Mouse (Mus musculus) limb, embryonic 11.5 days (tissue): ENCODE data around the gene Palm2. TPM values are rescaled to one million over a fixed set of nuclear protein-coding genes. Genes with fewer than 3 reads are reported as not detected.

Source experiments
- ATAC-seq: fragments of 200-750 bp; cut with Nextera tagmentation; 2 replicates; pipeline ENCODE4 v1.8.0; 2017; ENCODE audit warnings: low read depth; ENCODE audit not compliant: insufficient number of reproducible peaks, low FRiP score, low TSS enrichment
- DNase-seq: peaks from one replicate; pipeline ENCODE4 v3.0.0-alpha.2; 2015; ENCODE audit warnings: low spot score
- H3K27ac ChIP-seq: fragments of 300-500 bp; sonication (generic); replicated peaks from 2 replicates; pipeline ENCODE4 v1.5.1; 2014; ENCODE audit warnings: low read depth, mild to moderate bottlenecking, low read length
- H3K27me3 ChIP-seq: fragments of 300-500 bp; sonication (generic); 2 replicates; pipeline ENCODE4 v1.6.1; 2014; ENCODE audit warnings: mild to moderate bottlenecking, low read length, mixed read lengths; ENCODE audit not compliant: control insufficient read depth, insufficient read depth
- H3K36me3 ChIP-seq: fragments of 300-500 bp; sonication (generic); 2 replicates; pipeline ENCODE4 v1.6.1; 2014; ENCODE audit warnings: mild to moderate bottlenecking, low read length, moderate library complexity, mixed read lengths; ENCODE audit not compliant: control insufficient read depth, insufficient read depth
- H3K4me1 ChIP-seq: fragments of 300-500 bp; sonication (generic); 2 replicates; pipeline ENCODE4 v1.6.1; 2014; ENCODE audit warnings: low read length, mixed read lengths; ENCODE audit not compliant: control insufficient read depth, insufficient read depth
- H3K4me2 ChIP-seq: fragments of 300-500 bp; sonication (generic); 2 replicates; pipeline ENCODE4 v1.6.1; 2014; ENCODE audit warnings: low read depth, mild to moderate bottlenecking, moderate library complexity; ENCODE audit not compliant: severe bottlenecking
- H3K4me3 ChIP-seq: fragments of 300-500 bp; sonication (generic); 2 replicates; pipeline ENCODE4 v1.5.1; 2014; ENCODE audit warnings: low read depth, low read length
- H3K9ac ChIP-seq: fragments of 300-500 bp; sonication (generic); 2 replicates; pipeline ENCODE4 v1.6.1; 2014; ENCODE audit warnings: mild to moderate bottlenecking, low read length
- H3K9me3 ChIP-seq: fragments of 300-500 bp; sonication (generic); 2 replicates; pipeline ENCODE4 v1.6.1; 2016; ENCODE audit warnings: low read length; ENCODE audit not compliant: control insufficient read depth
- WGBS: fragments of 180-500 bp; shearing (Covaris S2); extraction: QIAGEN DNeasy Blood & Tissue Kit; methylation state at CpG from one replicate; pipeline ENCODE4 v1.1.7; 2014; 5-methylcytosine and 5-hydroxymethylcytosine counted together
- polyA plus RNA-seq: library from polyadenylated mRNA; unstranded; fragments of >200 nt; fragmentation: Nextera tagmentation; extraction: Ambion mirVana; gene quantifications from 2 replicates; pipeline ENCODE4 v1.2.1, GENCODE M21; 2014

Palm2 gene
- polyA plus RNA-seq, 1 experiment from 2014 or later, result 4.1 TPM

GRCm38 (mm10) chr4:57618743-57619142 is 184.7 kb downstream of the Palm2 start:
- WGBS, result 56% methylated on average over 6 of the region's 6 CpGs
- Histone ChIP-seq H3K4me1 (peaks cover 6% of the 10 kb centered on the region; the same call in 1 of the 2 replicates), H3K36me3 (no peaks in the 10 kb centered on the region; the same call in 1 of the 2 replicates), H3K4me2 (no peak overlapping the region), H3K27me3 (no peaks in the 10 kb centered on the region), H3K4me3 (no peak overlapping the region), H3K9me3 (no peaks in the 10 kb centered on the region), H3K27ac (no peak overlapping the region), H3K9ac (no peak overlapping the region)
- DNase-seq (no peak), ATAC-seq (no peak)

GRCm38 (mm10) chr4:57622816-57623215 is 188.8 kb downstream of the Palm2 start:
- no peak overlapping the region for H3K27ac ChIP-seq
- H3K4me1 ChIP-seq, result peaks cover 4% of the 10 kb centered on the region
- no peaks in the 10 kb centered on the region; the same call in 1 of the 2 replicates for H3K36me3 ChIP-seq
- 89% methylated on average over 7 of the region's 7 CpGs for WGBS
- no peak overlapping the region for H3K4me2 ChIP-seq
- no peak overlapping the region for H3K4me3 ChIP-seq
- H3K9ac ChIP-seq, result no peak overlapping the region
- ATAC-seq (no peak), DNase-seq (no peak)
- no peaks in the 10 kb centered on the region for H3K27me3 ChIP-seq
- H3K9me3 ChIP-seq, result no peaks in the 10 kb centered on the region

GRCm38 (mm10) chr4:57624819-57625218 is 190.8 kb downstream of the Palm2 start:
- Histone ChIP-seq H3K9me3 (no peaks in the 10 kb centered on the region), H3K36me3 (no peaks in the 10 kb centered on the region; the same call in 1 of the 2 replicates), H3K27me3 (no peaks in the 10 kb centered on the region), H3K4me2 (no peak overlapping the region), H3K27ac (no peak overlapping the region), H3K4me1 (no peaks in the 10 kb centered on the region; the same call in 1 of the 2 replicates), H3K4me3 (no peak overlapping the region), H3K9ac (no peak overlapping the region)
- WGBS, result 71% methylated on average over 2 of the region's 2 CpGs
- no peak for DNase-seq
- no peak for ATAC-seq

GRCm38 (mm10) chr4:57625306-57625705 is 191.3 kb downstream of the Palm2 start:
- 85% methylated on average over 1 of the region's 1 CpGs for WGBS
- Histone ChIP-seq H3K27ac (no peak overlapping the region), H3K4me3 (no peak overlapping the region), H3K36me3 (no peaks in the 10 kb centered on the region), H3K27me3 (no peaks in the 10 kb centered on the region), H3K4me2 (no peak overlapping the region), H3K4me1 (no peaks in the 10 kb centered on the region; the same call in 1 of the 2 replicates), H3K9me3 (no peaks in the 10 kb centered on the region), H3K9ac (no peak overlapping the region)
- ATAC-seq (no peak), DNase-seq (no peak)

GRCm38 (mm10) chr4:57625756-57626155 is 191.7 kb downstream of the Palm2 start:
- Histone ChIP-seq H3K4me3 (no peak overlapping the region), H3K9me3 (no peaks in the 10 kb centered on the region), H3K4me2 (no peak overlapping the region), H3K27me3 (no peaks in the 10 kb centered on the region), H3K4me1 (no peaks in the 10 kb centered on the region; the same call in 1 of the 2 replicates), H3K27ac (no peak overlapping the region), H3K9ac (no peak overlapping the region), H3K36me3 (no peaks in the 10 kb centered on the region)
- WGBS, result 77% methylated on average over 1 of the region's 1 CpGs
- DNase-seq, result no peak
- ATAC-seq, result no peak

- Histone ChIP-seq H3K36me3 (no peaks in the 10 kb centered on the region), H3K9me3 (no peaks in the 10 kb centered on the region), H3K4me3 (no peak overlapping the region), H3K9ac (no peak overlapping the region), H3K4me1 (no peaks in the 10 kb centered on the region; the same call in 1 of the 2 replicates), H3K27me3 (no peaks in the 10 kb centered on the region), H3K4me2 (no peak overlapping the region), H3K27ac (no peak overlapping the region)
- no peak for DNase-seq
- no peak for ATAC-seq
- WGBS, result 89% methylated on average over 5 of the region's 5 CpGs
Observed at GRCm38 (mm10) chr4:57626921-57627320, 192.9 kb downstream of the Palm2 start.

GRCm38 (mm10) chr4:57632386-57632785 is 198.3 kb downstream of the Palm2 start:
- Histone ChIP-seq H3K4me2 (no peak overlapping the region), H3K4me3 (no peak overlapping the region), H3K36me3 (no peaks in the 10 kb centered on the region), H3K4me1 (no peaks in the 10 kb centered on the region), H3K27me3 (no peaks in the 10 kb centered on the region), H3K27ac (no peak overlapping the region), H3K9ac (no peak overlapping the region), H3K9me3 (no peaks in the 10 kb centered on the region)
- WGBS, result 86% methylated on average over 5 of the region's 5 CpGs
- ATAC-seq, result no peak
- DNase-seq, result no peak

GRCm38 (mm10) chr4:57633052-57633451 is 199.0 kb downstream of the Palm2 start:
- ATAC-seq, result no peak
- peaks cover 1% of the 10 kb centered on the region; the same call in 1 of the 2 replicates for H3K4me1 ChIP-seq
- WGBS, result 96% methylated on average over 7 of the region's 7 CpGs

GRCm38 (mm10) chr4:57634956-57635355 is 200.9 kb downstream of the Palm2 start:
- no peaks in the 10 kb centered on the region for H3K27me3 ChIP-seq
- ATAC-seq, result no peak
- H3K9ac ChIP-seq, result no peak overlapping the region
- H3K4me1 ChIP-seq, result peaks cover 8% of the 10 kb centered on the region; the same call in 1 of the 2 replicates
- H3K4me3 ChIP-seq, result no peak overlapping the region
- H3K9me3 ChIP-seq, result no peaks in the 10 kb centered on the region
- H3K27ac ChIP-seq, result no peak overlapping the region
- WGBS, result 74% methylated on average over 1 of the region's 1 CpGs
- H3K36me3 ChIP-seq, result no peaks in the 10 kb centered on the region
- no peak overlapping the region for H3K4me2 ChIP-seq
- DNase-seq, result no peak

More at GRCm38 (mm10) chr4:57633052-57633451, 199.0 kb downstream of the Palm2 start:
- Histone ChIP-seq H3K9ac (no peak overlapping the region), H3K9me3 (no peaks in the 10 kb centered on the region), H3K27ac (no peak overlapping the region), H3K36me3 (no peaks in the 10 kb centered on the region), H3K27me3 (no peaks in the 10 kb centered on the region), H3K4me3 (no peak overlapping the region), H3K4me2 (no peak overlapping the region)
- no peak for DNase-seq
